In genomic region chr7:144291478-144291877, GRCm38 (mm10) we compare ENCODE assay signal across 19 mouse cellular contexts.
DNase-seq lines count a peak whose midpoint lies in the region; ATAC-seq lines count a peak whose summit lies in the region.
"Had no signal": no experiment of that assay in that cellular context is flagged by ENCODE, and none has a peak within 500 bp of the region (broad histone marks: within the 10 kb centered on the region; RNA-seq: fewer than 3 reads in every experiment).

No protein-coding gene starts in this region.

- no peak overlapping the region for H3K27ac ChIP-seq in kidney, embryonic 16.5 days (ENCODE audit: low read length)
- H3K27ac ChIP-seq in hindbrain, embryonic 16.5 days (ENCODE audit: low read depth, low read length) = 0 out of 2 replicates have a peak overlapping the region, but pooled peaks have one; percentile 17
- H3K27ac ChIP-seq: embryonic facial prominence, embryonic 10.5 days; macrophage had no signal

- no peak overlapping the region for H3K9ac ChIP-seq in kidney, embryonic 16.5 days (replicated peaks; ENCODE audit: low read length)
- H3K9ac ChIP-seq in hindbrain, embryonic 16.5 days (ENCODE audit: low read depth, low read length) = peak overlapping the region; percentile 0; the same call in 1 of the 2 replicates

- H3K36me3 ChIP-seq in kidney, embryonic 16.5 days (ENCODE audit: insufficient read depth, low read length) = no peaks in the 10 kb centered on the region
- H3K36me3 ChIP-seq in hindbrain, embryonic 16.5 days (ENCODE audit: control insufficient read depth, insufficient read depth, low read length) = no peaks in the 10 kb centered on the region
- H3K36me3 ChIP-seq: embryonic facial prominence, embryonic 10.5 days had no signal

- peak; percentile 22 for DNase-seq in kidney, adult 11 months
- DNase-seq in lung, postnatal 36 days = peak; percentile 4
- no peak for DNase-seq in lung, postnatal 10 days
- peak; percentile 52 for DNase-seq in NIH3T3 (ENCODE audit: low read depth)
- no peak for DNase-seq in adrenal gland, postnatal 36 days
- no peak for DNase-seq in urinary bladder, postnatal 25 days (ENCODE audit: low spot score)
- DNase-seq: adrenal gland, postnatal 10 days; cerebellum, adult 11-12 months; heart, postnatal 10 days; kidney, postnatal 25 days; spleen, adult 18-20 months; thymus, postnatal 25 days had no signal

- H3K9me3 ChIP-seq in kidney, embryonic 16.5 days (ENCODE audit: low read length) = no peaks in the 10 kb centered on the region
- H3K9me3 ChIP-seq in hindbrain, embryonic 16.5 days (ENCODE audit: control insufficient read depth, low read length) = no peaks in the 10 kb centered on the region
- H3K9me3 ChIP-seq: embryonic facial prominence, embryonic 10.5 days had no signal

- no peaks in the 10 kb centered on the region for H3K4me1 ChIP-seq in kidney, embryonic 16.5 days (ENCODE audit: insufficient read depth, low read length)
- peaks cover 44% of the 10 kb centered on the region for H3K4me1 ChIP-seq in hindbrain, embryonic 16.5 days (ENCODE audit: control insufficient read depth, insufficient read depth, low read depth, low read length)

- no peak for ATAC-seq in kidney, embryonic 16.5 days (ENCODE audit: low FRiP score, low TSS enrichment)
- ATAC-seq in hindbrain, embryonic 16.5 days = no peak
- ATAC-seq: inflammation-experienced regulatory T-cells, adult 6 months had no signal

- no peak overlapping the region for H3K4me2 ChIP-seq in kidney, embryonic 16.5 days (replicated peaks; ENCODE audit: low read depth, low read length)
- no peak overlapping the region for H3K4me2 ChIP-seq in hindbrain, embryonic 16.5 days (ENCODE audit: low read length)
- H3K4me2 ChIP-seq: heart, embryonic 11.5 days; liver, embryonic 11.5 days had no signal

- WGBS in kidney, embryonic 16.5 days = 70% methylated on average over 7 of the region's 7 CpGs
- WGBS in hindbrain, embryonic 16.5 days = 44% methylated on average over 7 of the region's 7 CpGs

- H3K27me3 ChIP-seq in kidney, embryonic 16.5 days (ENCODE audit: insufficient read depth, low read length) = no peaks in the 10 kb centered on the region
- H3K27me3 ChIP-seq in hindbrain, embryonic 16.5 days (replicated peaks; ENCODE audit: control insufficient read depth, insufficient read depth, low read length) = no peaks in the 10 kb centered on the region

- no peak overlapping the region for H3K4me3 ChIP-seq in kidney, embryonic 16.5 days (ENCODE audit: low read length)
- no peak overlapping the region for H3K4me3 ChIP-seq in hindbrain, embryonic 16.5 days (ENCODE audit: low read length)
- H3K4me3 ChIP-seq: embryonic facial prominence, embryonic 10.5 days had no signal

Comparison
In these comparisons a context has a peak if more than half of its experiments do, and no peak if none do; other contexts are left out.
1. DNase-seq: peak in kidney, adult 11 months (single experiment), lung, postnatal 36 days (single experiment) and NIH3T3 (single experiment); none in lung, postnatal 10 days (single experiment), adrenal gland, postnatal 36 days (0 of 2) and urinary bladder, postnatal 25 days (single experiment).